Mouse (Mus musculus) retina, embryonic 14.5 days (tissue): ENCODE data around the gene Fyn.

ENCODE experiments used
- DNase-seq: peaks from one replicate; pipeline ENCODE4 v3.0.0-alpha.2; 2015; ENCODE audit warnings: low spot score

The Fyn gene

GRCm38 (mm10) chr10:39611234-39611633 is 242.6 kb downstream of the Fyn start:
- no peak for DNase-seq

DNA sequence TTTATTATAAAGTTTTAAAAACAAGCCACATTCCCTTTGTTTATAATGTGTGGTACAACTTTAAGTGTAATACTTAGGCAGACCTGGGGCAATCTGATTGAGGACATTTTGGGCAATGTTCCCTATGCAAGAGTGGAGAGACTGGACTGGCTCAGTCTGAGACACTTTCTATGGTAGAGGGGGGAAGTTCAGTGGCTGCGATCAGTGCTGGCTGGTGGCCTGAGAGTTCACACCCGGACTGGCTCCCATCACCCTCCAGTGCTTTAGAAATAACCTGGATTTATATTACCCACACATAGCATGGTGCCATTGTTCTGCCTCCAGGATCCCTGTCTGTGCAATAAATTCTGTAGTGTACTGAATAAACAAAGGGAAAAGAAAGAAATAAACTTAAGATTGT is 243.5 kb downstream of the Fyn start:
- DNase-seq: no peak

GRCm38 (mm10) chr10:39612633-39612988 is 244.0 kb downstream of the Fyn start, which contains the start of gene Traf3ip2:
Traf3ip2 (plus strand) TSS chr10:39612934.
- DNase-seq: no peak

GRCm38 (mm10) chr10:39612989-39613831 is 244.6 kb downstream of the Fyn start:
- DNase-seq: peak; percentile 60

- DNase-seq: no peak
Observed at GRCm38 (mm10) chr10:39613973-39614372, 245.3 kb downstream of the Fyn start.

DNA sequence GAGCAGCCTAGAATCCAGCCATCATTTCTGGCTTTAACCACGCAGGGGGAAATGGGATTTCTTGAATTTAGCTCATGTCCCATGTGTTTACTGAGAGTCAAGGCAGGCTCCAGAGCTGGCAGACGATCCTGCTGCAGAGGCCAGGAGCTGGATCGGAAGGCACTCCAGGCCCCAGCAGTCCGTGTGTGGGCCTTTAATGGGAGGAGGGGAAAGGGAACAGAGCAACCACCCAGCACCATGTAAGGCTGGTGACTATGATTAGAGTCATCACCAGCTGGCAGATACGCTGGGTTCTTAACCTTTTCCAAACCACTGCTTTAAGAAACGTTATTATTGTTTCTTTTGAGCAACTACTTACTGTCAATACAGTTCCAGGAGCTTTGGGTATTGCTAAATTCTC is 246.0 kb downstream of the Fyn start:
- no peak for DNase-seq
